Mouse (Mus musculus) kidney, adult 2 months (tissue): ENCODE measurements at regions not wholly inside any gene's neighbourhood (a gene's known extent, or its start where the extent isn't known, plus 50 kb on each side); places are given as distances from the start of the nearest gene placed in this dataset.

Experiments
- DNase-seq: peaks from one replicate; pipeline ENCODE4 v3.0.0; 2021
- H3K27ac ChIP-seq: fragments of 200-500 bp; 2 replicates; pipeline ENCODE4 v1.5.1; 2012; ENCODE audit warnings: low read depth, low read length, control low read depth, inconsistent platforms; ENCODE audit not compliant: insufficient read depth
- H3K27me3 ChIP-seq: fragments of 200-500 bp; replicated peaks from 2 replicates; pipeline ENCODE4 v1.6.1; 2012; ENCODE audit warnings: mild to moderate bottlenecking, moderate library complexity, low read length, inconsistent platforms; ENCODE audit not compliant: control insufficient read depth, insufficient read depth
- H3K36me3 ChIP-seq: fragments of 200-500 bp; 2 replicates; pipeline ENCODE4 v1.6.1; 2012; ENCODE audit warnings: mild to moderate bottlenecking, moderate library complexity, low read length, inconsistent platforms; ENCODE audit not compliant: control insufficient read depth, insufficient read depth
- H3K4me1 ChIP-seq: fragments of 200-500 bp; 2 replicates; pipeline ENCODE4 v1.6.1; 2011; ENCODE audit warnings: low read length; ENCODE audit not compliant: control insufficient read depth, insufficient read depth
- H3K4me3 ChIP-seq: fragments of 200-500 bp; 2 replicates; pipeline ENCODE4 v1.5.1; 2011; ENCODE audit warnings: mild to moderate bottlenecking, low read depth, low read length, control low read depth; ENCODE audit not compliant: insufficient read depth
- CTCF ChIP-seq: fragments of 200-500 bp; conservative IDR thresholded peaks from 2 replicates; pipeline ENCODE4 v1.5.1; 2011; ENCODE audit warnings: low read depth, mild to moderate bottlenecking, control low read depth, low read length, moderate library complexity, mixed read lengths; ENCODE audit not compliant: insufficient read depth, insufficient read length
- POLR2A ChIP-seq: fragments of 200-500 bp; IDR thresholded peaks from one replicate; pipeline ENCODE4 v1.6.1; 2011; ENCODE audit warnings: low read depth, low read length, control low read depth
- WGBS: fragments of 180-500 bp; shearing (Covaris S2); methylation state at CpG from one replicate; pipeline ENCODE4 v1.1.7; 2018; 5-methylcytosine and 5-hydroxymethylcytosine counted together

DNA sequence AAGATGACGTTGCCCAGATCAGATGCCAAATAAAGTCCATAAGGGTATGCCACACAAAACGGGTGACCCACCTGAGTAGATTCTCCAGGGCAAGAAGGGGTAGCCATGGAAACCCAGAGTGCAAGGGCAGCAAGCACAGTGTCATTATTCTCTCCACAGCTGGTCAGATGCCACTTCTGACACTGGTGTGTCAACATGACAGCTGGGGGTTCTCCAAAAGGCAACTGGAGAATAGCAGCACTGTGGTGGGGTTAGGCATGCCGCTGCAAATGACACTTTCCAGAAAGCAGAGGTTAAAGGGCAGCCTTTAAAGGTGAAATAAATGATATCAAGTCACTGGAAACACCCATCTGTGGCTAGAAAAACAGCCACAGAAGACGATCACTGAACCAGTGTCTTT is 70.8 kb upstream of the Thbs2 start:
- no peak overlapping the region for H3K4me3 ChIP-seq
- TF ChIP-seq POLR2A (no peak), CTCF (no peak)
- H3K4me1 ChIP-seq = no peaks in the 10 kb centered on the region
- H3K36me3 ChIP-seq = no peaks in the 10 kb centered on the region
- DNase-seq = no peak
- no peak overlapping the region for H3K27ac ChIP-seq
- 25% methylated on average over 4 of the region's 4 CpGs for WGBS
- no peaks in the 10 kb centered on the region for H3K27me3 ChIP-seq

DNA sequence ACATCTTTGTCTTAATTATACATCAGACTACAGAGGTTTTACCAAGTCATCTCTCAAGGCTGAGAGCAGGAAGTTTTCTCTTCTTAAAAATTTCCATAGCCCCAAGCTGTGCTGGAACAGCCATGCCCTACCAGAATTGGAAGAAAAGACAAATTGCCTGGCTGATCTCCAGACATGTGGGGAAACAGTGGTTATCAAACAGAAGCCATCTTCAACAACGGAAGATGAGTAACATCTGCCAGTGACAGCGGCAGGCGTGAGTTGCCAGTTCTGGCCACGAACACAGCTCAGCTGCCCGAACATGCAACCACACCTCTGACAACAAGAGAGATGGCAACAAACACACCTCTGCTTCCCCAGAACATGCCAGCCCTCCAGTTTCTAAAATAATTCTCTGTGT is 59.1 kb upstream of the Thbs2 start:
- no peak for TF ChIP-seq CTCF
- TF ChIP-seq POLR2A = no peak
- peak; percentile 72 for DNase-seq
- Histone ChIP-seq H3K27ac (no peak overlapping the region), H3K4me1 (no peaks in the 10 kb centered on the region), H3K27me3 (no peaks in the 10 kb centered on the region), H3K4me3 (no peak overlapping the region), H3K36me3 (no peaks in the 10 kb centered on the region)
- 52% methylated on average over 5 of the region's 5 CpGs for WGBS

DNA sequence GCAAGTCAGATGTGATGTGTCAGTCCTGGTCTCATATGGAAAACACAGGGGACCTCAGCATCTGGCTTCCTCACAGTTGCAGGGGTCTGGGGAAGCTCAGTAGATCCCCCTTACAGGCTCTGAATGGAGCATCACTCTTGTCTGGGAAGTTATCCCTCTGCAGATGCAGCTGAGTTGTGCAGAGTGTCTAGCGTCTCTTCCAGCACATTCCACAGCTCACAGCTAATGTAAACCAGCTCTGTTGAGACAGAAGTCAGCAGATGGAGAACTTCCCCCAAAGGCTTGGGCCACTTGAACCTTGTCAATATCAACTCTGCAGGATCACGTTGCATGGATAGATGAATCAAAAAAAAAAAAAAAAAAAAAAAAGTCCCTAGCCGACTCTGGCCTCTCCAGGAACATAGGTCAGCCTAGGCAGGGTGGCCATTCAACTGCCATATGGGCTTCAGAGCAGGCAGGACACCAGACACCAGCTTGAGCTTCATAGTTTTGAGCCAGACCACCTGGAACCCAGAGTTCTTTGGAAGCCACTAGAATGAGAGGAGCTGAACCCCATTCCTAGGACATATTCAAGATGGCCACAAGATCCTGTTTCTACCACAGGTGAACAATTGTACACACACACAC is 56.6 kb upstream of the Thbs2 start:
- TF ChIP-seq POLR2A = no peak
- no peak for TF ChIP-seq CTCF
- no peaks in the 10 kb centered on the region for H3K4me1 ChIP-seq
- DNase-seq = no peak
- WGBS = 41% methylated on average over 3 of the region's 3 CpGs
- H3K27ac ChIP-seq = no peak overlapping the region
- no peaks in the 10 kb centered on the region for H3K36me3 ChIP-seq
- no peak overlapping the region for H3K4me3 ChIP-seq
- no peaks in the 10 kb centered on the region for H3K27me3 ChIP-seq

- no peak overlapping the region for H3K27ac ChIP-seq
- 52% methylated on average over 2 of the region's 2 CpGs for WGBS
- H3K27me3 ChIP-seq = no peaks in the 10 kb centered on the region
- DNase-seq = peak; percentile 5
- TF ChIP-seq POLR2A = no peak
- no peak for TF ChIP-seq CTCF
- no peaks in the 10 kb centered on the region for H3K36me3 ChIP-seq
- no peak overlapping the region for H3K4me3 ChIP-seq
- H3K4me1 ChIP-seq = no peaks in the 10 kb centered on the region
These were observed 55.2 kb upstream of the Thbs2 start for GRCm38 (mm10) chr17:14749281-14749680.

GRCm38 (mm10) chr17:14747255-14747869 is 53.3 kb upstream of the Thbs2 start:
- 89% methylated on average over 5 of the region's 5 CpGs for WGBS
- TF ChIP-seq POLR2A = no peak
- no peak for TF ChIP-seq CTCF
- H3K27ac ChIP-seq = no peak overlapping the region
- no peak overlapping the region for H3K4me3 ChIP-seq
- H3K4me1 ChIP-seq = no peaks in the 10 kb centered on the region
- no peaks in the 10 kb centered on the region for H3K27me3 ChIP-seq
- no peaks in the 10 kb centered on the region for H3K36me3 ChIP-seq
- DNase-seq = no peak

GRCm38 (mm10) chr17:14745512-14745911 is 51.5 kb upstream of the Thbs2 start:
- Histone ChIP-seq H3K27me3 (no peaks in the 10 kb centered on the region), H3K4me3 (no peak overlapping the region), H3K4me1 (no peaks in the 10 kb centered on the region), H3K36me3 (no peaks in the 10 kb centered on the region), H3K27ac (no peak overlapping the region)
- no peak for DNase-seq
- TF ChIP-seq CTCF = no peak
- TF ChIP-seq POLR2A = no peak
- WGBS = 90% methylated on average over 3 of the region's 3 CpGs

DNA sequence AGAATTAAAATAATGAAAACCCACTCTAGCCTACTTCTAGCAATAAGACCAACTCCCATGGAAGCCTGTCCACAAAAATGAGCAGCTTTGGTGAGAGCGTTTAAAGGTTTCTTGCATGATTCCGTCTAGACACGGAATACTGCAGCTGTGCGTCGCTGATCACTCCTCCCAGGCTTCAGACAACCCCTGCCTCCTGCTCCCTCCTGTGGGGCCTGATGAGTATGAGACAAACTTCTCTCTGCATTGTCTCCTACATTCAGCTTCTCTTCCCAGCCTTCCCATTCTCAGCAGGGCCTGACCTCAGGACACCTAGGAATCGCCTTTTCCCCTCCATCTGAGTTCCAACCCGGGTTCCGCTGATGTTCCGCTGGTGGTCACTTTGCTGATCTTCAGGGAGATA is 50.0 kb upstream of the Thbs2 start:
- 76% methylated on average over 9 of the region's 9 CpGs for WGBS
- no peak for DNase-seq
- TF ChIP-seq POLR2A (no peak), CTCF (no peak)
- Histone ChIP-seq H3K27ac (no peak overlapping the region), H3K36me3 (no peaks in the 10 kb centered on the region), H3K27me3 (no peaks in the 10 kb centered on the region), H3K4me1 (no peaks in the 10 kb centered on the region), H3K4me3 (no peak overlapping the region)
